Mouse (Mus musculus): ENCODE data around the gene Meaf6.
A peak's percentile ranks its signal among the peaks of the same experiment; 100 is the strongest.

Gene Meaf6

GRCm38 (mm10) chr4:125145213-125145612 is 60.3 kb downstream of the Meaf6 start:
- no peak for DNase-seq

- no peak for DNase-seq
Observed at GRCm38 (mm10) chr4:125147970-125148369, 63.0 kb downstream of the Meaf6 start.

DNA sequence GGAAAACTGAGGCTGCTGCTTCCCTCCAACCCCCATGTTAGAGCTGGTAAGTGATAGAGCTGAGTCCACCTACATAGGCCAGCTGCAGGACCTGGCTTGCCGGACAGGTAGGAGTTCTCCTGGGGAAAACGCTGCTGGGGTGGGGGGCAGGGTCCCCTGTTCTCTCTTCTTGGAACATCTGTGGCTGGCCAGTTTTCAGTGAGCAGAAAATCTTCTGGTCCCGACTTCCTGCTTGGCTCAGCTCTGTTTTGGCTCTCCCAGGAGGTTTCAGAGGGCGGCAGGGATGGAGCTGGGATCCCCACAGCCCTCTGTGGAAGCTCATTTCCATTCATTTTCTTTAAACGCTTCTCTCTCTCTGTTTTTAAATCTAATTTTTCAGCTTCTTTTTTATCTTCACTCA is 64.5 kb downstream of the Meaf6 start:
- no peak for DNase-seq

- no peak for DNase-seq
Observed at GRCm38 (mm10) chr4:125152469-125152868, 67.5 kb downstream of the Meaf6 start.

- DNase-seq = no peak
Observed at GRCm38 (mm10) chr4:125153659-125154241, 68.8 kb downstream of the Meaf6 start.

GRCm38 (mm10) chr4:125155646-125156045 is 70.7 kb downstream of the Meaf6 start:
- DNase-seq = no peak

DNA sequence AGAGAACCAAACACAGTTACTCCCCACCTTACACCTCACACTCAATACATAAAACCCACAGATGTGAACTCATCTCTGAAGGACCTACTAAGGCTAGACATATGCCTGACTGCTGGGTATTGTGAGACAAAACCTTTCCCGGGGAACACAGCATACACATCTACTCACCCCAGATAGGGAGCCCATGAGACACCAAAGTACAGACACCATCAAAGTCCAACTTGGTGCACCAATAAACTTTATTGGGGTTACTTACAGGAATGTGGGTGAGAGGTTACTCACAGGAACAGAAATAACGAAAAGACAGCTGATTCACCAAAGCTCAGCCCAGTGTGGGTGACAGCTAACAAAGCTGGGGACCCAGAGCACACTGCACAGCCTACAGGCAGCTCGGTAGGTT is 72.4 kb downstream of the Meaf6 start:
- no peak for DNase-seq

GRCm38 (mm10) chr4:125158081-125158480 is 73.1 kb downstream of the Meaf6 start:
- DNase-seq = no peak

DNA sequence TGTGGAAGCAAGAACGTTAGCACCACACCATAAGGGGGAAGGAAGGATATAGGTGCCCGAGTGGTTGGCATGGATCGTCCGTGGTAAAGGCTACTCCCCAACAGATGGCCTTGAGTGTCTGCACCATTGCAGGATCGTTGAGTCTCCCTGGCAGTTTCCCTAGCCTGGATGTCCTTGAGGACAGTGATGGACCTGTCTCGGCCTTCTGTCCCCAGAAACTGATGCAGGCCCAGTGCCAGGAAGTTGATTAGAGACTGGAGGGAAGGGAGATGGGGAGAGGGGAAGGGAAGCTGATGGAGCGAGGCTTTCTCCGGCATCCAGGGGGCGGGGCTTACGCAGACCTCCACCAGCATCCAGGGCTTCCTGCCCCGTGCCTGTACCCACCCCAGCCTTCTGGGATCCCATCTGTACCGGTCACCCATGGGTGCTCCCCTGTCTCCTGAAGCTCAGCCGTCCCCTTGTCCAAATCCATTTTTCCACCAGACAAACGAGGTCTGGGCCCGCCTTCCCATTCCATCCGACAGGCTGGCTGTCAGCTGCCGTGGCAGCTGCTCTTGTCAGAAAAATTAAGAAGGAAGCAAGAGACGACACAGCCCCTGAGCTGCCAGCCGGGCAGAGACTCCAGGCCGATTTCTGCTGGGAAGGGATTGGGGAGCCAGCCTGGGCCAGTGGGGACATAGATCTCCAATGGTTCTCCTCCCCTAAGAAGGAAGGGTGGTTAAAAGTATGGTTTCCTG is 73.8 kb downstream of the Meaf6 start:
- DNase-seq = no peak

- DNase-seq = peak; percentile 87
Observed at GRCm38 (mm10) chr4:125160320-125160950, 75.5 kb downstream of the Meaf6 start.

DNA sequence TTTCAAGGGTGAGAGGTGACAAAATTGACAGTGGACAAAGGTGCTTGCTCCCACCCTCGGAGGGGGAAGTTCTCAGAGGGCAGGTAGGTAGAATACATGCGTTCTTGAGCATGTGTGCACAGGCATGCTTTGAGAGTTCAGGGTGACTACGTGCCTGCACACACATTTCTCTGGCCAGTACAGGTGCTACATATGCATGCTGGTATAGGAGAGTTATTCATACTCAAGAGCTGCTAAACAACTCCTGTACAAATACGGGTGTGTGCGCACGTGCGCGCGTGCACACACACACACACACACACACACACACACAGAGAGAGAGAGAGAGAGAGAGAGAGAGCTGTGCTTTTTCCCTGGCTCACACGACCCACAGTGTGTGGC is 76.0 kb downstream of the Meaf6 start:
- no peak for DNase-seq

DNA sequence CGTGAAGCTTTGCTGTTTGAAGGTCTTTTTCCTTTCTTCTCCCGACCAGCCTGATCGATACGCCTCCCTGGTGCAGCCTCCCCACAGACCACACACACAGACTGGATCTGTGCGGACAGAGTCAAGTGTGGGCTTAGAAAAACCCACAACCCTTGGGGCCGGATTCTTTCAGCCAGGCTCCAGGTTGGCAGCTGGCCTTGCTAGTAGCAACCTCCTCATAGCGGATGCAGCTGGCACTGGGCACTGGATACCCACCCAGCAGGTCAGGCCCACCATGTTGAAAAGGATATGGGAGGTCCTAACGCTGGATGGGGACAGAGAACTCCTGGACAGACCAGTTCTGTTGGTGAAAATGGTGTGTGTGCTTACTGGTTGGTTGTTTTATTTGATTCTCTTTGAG is 76.5 kb downstream of the Meaf6 start:
- DNase-seq = no peak

- no peak for DNase-seq
Observed at GRCm38 (mm10) chr4:125162701-125163100, 77.8 kb downstream of the Meaf6 start.
